Mouse (Mus musculus) liver, embryonic 14.5 days (tissue): ENCODE results near the gene Acss2.

ENCODE experiments used
- CTCF ChIP-seq: IDR thresholded peaks from 2 replicates; pipeline ENCODE4 v1.5.1; 2016; ENCODE audit warnings: antibody characterized with exemption, low read depth, control low read depth
- EP300 ChIP-seq: IDR thresholded peaks from 2 replicates; pipeline ENCODE4 v1.6.1; 2016; ENCODE audit warnings: antibody characterized with exemption, low read depth

DNA sequence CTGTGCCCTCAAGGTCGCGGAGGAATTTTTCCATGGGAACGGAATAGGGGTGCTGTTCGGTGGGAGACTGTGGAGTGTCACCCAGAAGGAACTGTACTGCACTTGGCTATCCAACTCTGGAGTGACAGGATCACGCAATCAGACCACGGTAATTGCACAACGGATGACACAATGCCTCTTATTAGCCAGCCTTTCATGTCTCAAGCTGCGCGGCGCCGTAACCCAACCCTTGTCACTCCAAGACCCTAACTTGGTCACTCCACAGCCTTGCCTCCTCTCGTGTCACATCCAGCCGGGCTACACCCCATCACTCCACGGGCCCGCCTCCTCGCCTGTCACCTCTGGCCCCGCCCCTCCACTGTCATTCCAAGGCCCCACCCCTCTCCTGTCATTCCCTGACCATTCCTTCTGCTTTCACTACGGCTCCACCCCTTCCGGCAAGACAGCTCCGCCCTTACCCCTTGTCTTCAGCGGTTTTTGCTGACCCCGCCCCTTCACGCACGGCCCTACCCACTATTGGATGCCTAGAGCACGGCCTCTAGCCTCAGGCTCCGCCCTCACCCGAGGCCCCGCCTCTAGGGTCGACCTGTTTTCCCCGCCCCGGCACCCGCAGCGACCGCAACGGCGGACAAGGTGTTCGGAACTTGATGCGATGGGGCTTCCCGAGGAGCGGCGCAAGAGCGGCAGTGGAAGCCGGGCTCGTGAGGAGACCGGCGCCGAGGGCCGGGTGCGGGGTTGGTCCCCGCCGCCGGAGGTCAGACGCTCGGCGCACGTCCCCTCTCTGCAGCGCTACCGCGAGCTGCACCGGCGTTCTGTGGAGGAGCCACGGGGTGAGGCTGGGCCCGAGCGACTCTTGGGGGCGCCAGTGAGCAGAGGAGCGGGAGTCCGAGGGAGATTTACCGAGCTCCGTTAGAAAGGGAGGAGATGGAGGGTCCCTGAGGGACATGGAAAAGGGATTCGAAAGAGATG is at the start of gene Acss2, which contains the start of gene Ggt7:
- peak; percentile 92 for TF ChIP-seq CTCF
- no peak for TF ChIP-seq EP300
